Mouse (Mus musculus): ENCODE data around the gene Sema5a. TPM values are rescaled to one million over a fixed set of nuclear protein-coding genes. Genes with fewer than 3 reads are reported as not detected.

Sema5a gene
- polyA plus RNA-seq, 1 experiment, result 1.3 TPM

DNA sequence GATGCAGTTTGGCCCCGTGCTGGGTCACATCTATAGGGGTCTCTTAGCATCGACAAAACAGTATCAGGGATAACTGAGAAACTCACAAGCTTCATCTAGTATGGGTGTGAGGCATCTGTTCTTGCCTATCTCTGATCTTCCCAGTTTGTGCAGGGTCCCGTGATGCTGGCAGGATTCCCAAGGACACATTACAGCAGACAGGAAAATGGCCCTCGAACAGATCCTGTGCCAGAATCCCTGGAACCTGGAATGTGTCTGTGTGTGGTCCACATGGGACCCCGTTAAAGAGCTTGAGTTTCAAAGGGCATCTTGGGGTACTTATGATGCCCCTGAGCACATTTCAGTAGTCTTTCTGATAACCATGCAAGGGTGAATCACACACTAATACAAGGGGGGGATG lies 249.6 kb downstream of the Sema5a start:
- H3K4me1 ChIP-seq (replicated peaks; ENCODE audit: control insufficient read depth, insufficient read depth, low read length), result no peaks in the 10 kb centered on the region
- no peaks in the 10 kb centered on the region for H3K27me3 ChIP-seq (ENCODE audit: control insufficient read depth, insufficient read depth, low read length)
- no peaks in the 10 kb centered on the region for H3K36me3 ChIP-seq (ENCODE audit: control insufficient read depth, insufficient read depth, low read length)
- TF ChIP-seq CTCF (IDR thresholded peaks at IDR 0.05; ENCODE audit: borderline replicate concordance, control insufficient read depth, extremely low read depth, insufficient read depth, low read length, poor library complexity) (no peak), POLR2A (IDR thresholded peaks at IDR 0.05; ENCODE audit: control insufficient read depth, extremely low read depth, insufficient read depth, low read length, poor library complexity) (no peak)
- no peak overlapping the region for H3K4me3 ChIP-seq (ENCODE audit: control insufficient read depth, insufficient read depth, low read length)
- DNase-seq, result no peak
- WGBS, result 86% methylated on average over 5 of the region's 5 CpGs
- no peak overlapping the region for H3K27ac ChIP-seq (ENCODE audit: control insufficient read depth, insufficient read depth, low read length)

DNA sequence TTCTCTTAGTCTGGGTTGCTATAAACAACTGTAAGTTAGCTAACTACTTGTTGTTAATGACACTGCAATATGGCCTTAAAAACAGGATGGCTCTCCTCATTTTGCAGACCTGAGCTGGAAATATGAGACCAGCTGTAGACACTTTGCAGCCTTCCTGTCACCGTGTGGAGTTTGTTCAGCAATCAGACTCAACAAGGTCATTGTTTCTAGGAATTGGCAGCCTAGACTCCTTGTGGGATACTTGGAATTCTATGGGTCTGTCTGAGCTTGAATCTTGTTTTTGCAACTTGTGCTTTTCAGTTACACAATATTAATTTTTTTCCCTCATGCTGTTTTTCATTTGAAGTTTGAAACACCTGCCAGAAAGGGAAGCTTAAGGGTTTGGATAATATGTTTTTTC lies 250.3 kb downstream of the Sema5a start:
- Histone ChIP-seq H3K4me1 (replicated peaks; ENCODE audit: control insufficient read depth, insufficient read depth, low read length) (no peaks in the 10 kb centered on the region), H3K27ac (ENCODE audit: control insufficient read depth, insufficient read depth, low read length) (no peak overlapping the region), H3K36me3 (ENCODE audit: control insufficient read depth, insufficient read depth, low read length) (no peaks in the 10 kb centered on the region), H3K4me3 (ENCODE audit: control insufficient read depth, insufficient read depth, low read length) (no peak overlapping the region), H3K27me3 (ENCODE audit: control insufficient read depth, insufficient read depth, low read length) (no peaks in the 10 kb centered on the region)
- DNase-seq, result no peak
- 28% methylated on average over 1 of the region's 1 CpGs for WGBS
- TF ChIP-seq CTCF (IDR thresholded peaks at IDR 0.05; ENCODE audit: borderline replicate concordance, control insufficient read depth, extremely low read depth, insufficient read depth, low read length, poor library complexity) (no peak), POLR2A (IDR thresholded peaks at IDR 0.05; ENCODE audit: control insufficient read depth, extremely low read depth, insufficient read depth, low read length, poor library complexity) (no peak)

DNA sequence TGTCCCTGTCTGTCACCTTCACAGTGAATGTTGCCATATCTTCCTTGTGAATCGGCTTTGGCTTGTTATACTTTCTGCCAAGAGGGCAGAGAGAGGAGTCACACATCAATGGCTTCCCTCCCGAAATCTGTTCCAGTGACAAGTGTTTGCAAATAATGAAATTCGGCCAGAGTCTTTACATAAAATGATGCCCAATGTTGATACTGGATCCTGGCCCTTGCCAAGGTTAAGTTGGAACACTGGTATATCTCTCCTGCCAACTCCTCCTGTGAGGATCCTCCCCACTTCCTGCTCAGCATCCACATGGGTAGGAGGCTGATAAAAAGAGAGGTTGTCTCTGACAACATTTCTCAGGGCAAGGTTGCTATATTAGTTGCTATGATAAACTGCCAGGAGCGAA lies 252.3 kb downstream of the Sema5a start:
- Histone ChIP-seq H3K4me3 (ENCODE audit: control insufficient read depth, insufficient read depth, low read length) (no peak overlapping the region), H3K27me3 (ENCODE audit: control insufficient read depth, insufficient read depth, low read length) (no peaks in the 10 kb centered on the region), H3K27ac (ENCODE audit: control insufficient read depth, insufficient read depth, low read length) (no peak overlapping the region), H3K4me1 (replicated peaks; ENCODE audit: control insufficient read depth, insufficient read depth, low read length) (no peaks in the 10 kb centered on the region), H3K36me3 (ENCODE audit: control insufficient read depth, insufficient read depth, low read length) (no peaks in the 10 kb centered on the region)
- no peak for DNase-seq
- TF ChIP-seq CTCF (IDR thresholded peaks at IDR 0.05; ENCODE audit: borderline replicate concordance, control insufficient read depth, extremely low read depth, insufficient read depth, low read length, poor library complexity) (no peak), POLR2A (IDR thresholded peaks at IDR 0.05; ENCODE audit: control insufficient read depth, extremely low read depth, insufficient read depth, low read length, poor library complexity) (no peak)
- 96% methylated on average over 4 of the region's 4 CpGs for WGBS

DNA sequence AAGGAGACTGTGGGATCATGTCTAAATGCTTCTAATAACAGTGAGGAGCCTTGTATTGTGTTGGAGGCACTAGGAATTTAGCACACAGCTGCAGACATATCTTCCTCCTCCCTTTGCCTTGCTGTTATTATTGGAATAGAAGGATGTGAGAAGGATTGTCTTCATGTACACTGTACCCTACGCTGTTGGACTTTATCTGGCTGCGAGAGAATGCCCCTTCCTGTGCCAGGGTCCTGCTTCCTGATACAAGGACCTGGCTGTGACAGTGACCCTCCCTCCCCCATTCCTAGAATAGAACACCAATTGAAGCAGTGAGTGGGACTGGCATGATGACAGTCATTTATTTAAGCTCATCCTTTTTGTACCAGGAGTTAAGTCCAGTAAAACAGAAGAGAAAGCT lies 261.3 kb downstream of the Sema5a start:
- Histone ChIP-seq H3K36me3 (ENCODE audit: control insufficient read depth, insufficient read depth, low read length) (no peaks in the 10 kb centered on the region), H3K4me1 (replicated peaks; ENCODE audit: control insufficient read depth, insufficient read depth, low read length) (no peaks in the 10 kb centered on the region), H3K4me3 (ENCODE audit: control insufficient read depth, insufficient read depth, low read length) (no peak overlapping the region), H3K27ac (ENCODE audit: control insufficient read depth, insufficient read depth, low read length) (no peak overlapping the region), H3K27me3 (ENCODE audit: control insufficient read depth, insufficient read depth, low read length) (no peaks in the 10 kb centered on the region)
- DNase-seq, result no peak
- TF ChIP-seq POLR2A (IDR thresholded peaks at IDR 0.05; ENCODE audit: control insufficient read depth, extremely low read depth, insufficient read depth, low read length, poor library complexity), result no peak
- no peak for TF ChIP-seq CTCF (IDR thresholded peaks at IDR 0.05; ENCODE audit: borderline replicate concordance, control insufficient read depth, extremely low read depth, insufficient read depth, low read length, poor library complexity)
- WGBS, result 70% methylated on average over 2 of the region's 2 CpGs

DNA sequence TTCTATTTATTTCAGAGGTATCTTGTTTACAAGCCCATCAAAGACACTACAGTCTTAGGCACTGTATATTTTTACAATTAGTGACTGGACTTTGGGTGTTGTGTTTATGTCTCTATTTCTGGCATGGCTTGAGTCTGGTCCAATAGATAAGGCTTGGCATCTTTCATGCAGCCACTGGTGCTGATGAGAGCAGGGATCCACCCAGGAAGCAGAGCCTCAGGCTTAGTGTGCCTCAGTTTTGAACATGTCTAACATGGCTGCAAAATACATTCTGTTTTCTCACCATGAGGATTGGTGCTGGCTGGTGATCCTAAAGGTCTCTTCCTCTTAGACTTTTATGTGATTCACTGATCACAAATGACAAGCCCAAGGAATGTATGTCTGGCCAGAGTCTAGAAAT lies 263.7 kb downstream of the Sema5a start:
- no peak for DNase-seq
- H3K4me1 ChIP-seq (replicated peaks; ENCODE audit: control insufficient read depth, insufficient read depth, low read length), result no peaks in the 10 kb centered on the region
- H3K27ac ChIP-seq (ENCODE audit: control insufficient read depth, insufficient read depth, low read length), result no peak overlapping the region
- H3K4me3 ChIP-seq (ENCODE audit: control insufficient read depth, insufficient read depth, low read length), result no peak overlapping the region
- no peak for TF ChIP-seq CTCF (IDR thresholded peaks at IDR 0.05; ENCODE audit: borderline replicate concordance, control insufficient read depth, extremely low read depth, insufficient read depth, low read length, poor library complexity)
- no peak for TF ChIP-seq POLR2A (IDR thresholded peaks at IDR 0.05; ENCODE audit: control insufficient read depth, extremely low read depth, insufficient read depth, low read length, poor library complexity)
- H3K36me3 ChIP-seq (ENCODE audit: control insufficient read depth, insufficient read depth, low read length), result no peaks in the 10 kb centered on the region
- no peaks in the 10 kb centered on the region for H3K27me3 ChIP-seq (ENCODE audit: control insufficient read depth, insufficient read depth, low read length)

DNA sequence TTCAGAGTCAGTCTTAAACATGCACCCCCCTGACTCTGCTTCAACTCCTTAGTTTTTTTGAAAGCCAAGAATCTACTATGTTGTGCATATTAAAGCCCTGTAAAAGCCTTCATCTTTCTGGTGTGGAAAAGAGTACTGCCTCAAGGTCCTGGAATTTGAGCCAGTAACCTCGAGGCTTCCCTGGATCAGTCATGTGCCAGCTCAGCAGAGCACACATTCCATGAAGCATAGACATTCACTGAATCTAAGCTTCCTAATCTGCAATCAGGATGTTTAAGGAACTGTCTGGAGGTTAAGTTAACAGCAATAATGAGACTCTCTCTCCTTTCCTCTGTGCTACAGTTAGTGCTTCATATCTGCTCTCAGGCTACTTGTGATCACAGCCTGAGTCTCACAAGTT lies 270.3 kb downstream of the Sema5a start:
- WGBS, result 57% methylated on average over 1 of the region's 1 CpGs
- no peaks in the 10 kb centered on the region for H3K27me3 ChIP-seq (ENCODE audit: control insufficient read depth, insufficient read depth, low read length)
- H3K36me3 ChIP-seq (ENCODE audit: control insufficient read depth, insufficient read depth, low read length), result no peaks in the 10 kb centered on the region
- H3K4me3 ChIP-seq (ENCODE audit: control insufficient read depth, insufficient read depth, low read length), result no peak overlapping the region
- DNase-seq, result no peak
- H3K27ac ChIP-seq (ENCODE audit: control insufficient read depth, insufficient read depth, low read length), result no peak overlapping the region
- H3K4me1 ChIP-seq (replicated peaks; ENCODE audit: control insufficient read depth, insufficient read depth, low read length), result no peaks in the 10 kb centered on the region
- no peak for TF ChIP-seq CTCF (IDR thresholded peaks at IDR 0.05; ENCODE audit: borderline replicate concordance, control insufficient read depth, extremely low read depth, insufficient read depth, low read length, poor library complexity)
- no peak for TF ChIP-seq POLR2A (IDR thresholded peaks at IDR 0.05; ENCODE audit: control insufficient read depth, extremely low read depth, insufficient read depth, low read length, poor library complexity)

DNA sequence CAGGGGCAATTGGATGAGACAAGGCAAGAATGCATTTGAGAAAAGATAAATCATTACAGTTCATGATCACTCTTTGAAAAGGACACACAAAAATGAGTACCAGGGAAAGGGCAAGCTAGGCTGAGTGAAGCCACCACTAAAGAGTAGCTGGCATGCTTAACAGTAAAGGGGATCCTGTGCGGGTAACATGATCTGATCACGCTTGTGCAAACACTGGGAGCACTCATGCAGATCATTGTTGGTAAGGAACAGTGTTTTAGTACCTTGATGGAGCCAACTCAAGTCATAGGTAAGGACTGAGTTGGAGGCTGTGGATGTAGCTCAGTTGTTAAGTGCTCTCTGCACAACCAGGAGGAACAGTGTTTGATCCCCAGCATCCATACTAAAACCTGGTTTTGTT lies 273.3 kb downstream of the Sema5a start:
- DNase-seq, result no peak
- no peaks in the 10 kb centered on the region for H3K27me3 ChIP-seq (ENCODE audit: control insufficient read depth, insufficient read depth, low read length)
- H3K27ac ChIP-seq (ENCODE audit: control insufficient read depth, insufficient read depth, low read length), result no peak overlapping the region
- H3K4me1 ChIP-seq (replicated peaks; ENCODE audit: control insufficient read depth, insufficient read depth, low read length), result no peaks in the 10 kb centered on the region
- WGBS, result 92% methylated on average over 2 of the region's 2 CpGs
- TF ChIP-seq CTCF (IDR thresholded peaks at IDR 0.05; ENCODE audit: borderline replicate concordance, control insufficient read depth, extremely low read depth, insufficient read depth, low read length, poor library complexity), result no peak
- TF ChIP-seq POLR2A (IDR thresholded peaks at IDR 0.05; ENCODE audit: control insufficient read depth, extremely low read depth, insufficient read depth, low read length, poor library complexity), result no peak
- no peaks in the 10 kb centered on the region for H3K36me3 ChIP-seq (ENCODE audit: control insufficient read depth, insufficient read depth, low read length)
- H3K4me3 ChIP-seq (ENCODE audit: control insufficient read depth, insufficient read depth, low read length), result no peak overlapping the region
